Mouse (Mus musculus) embryo, embryonic 9.5 days (tissue): ENCODE results near the gene Ell.
A peak's percentile ranks its signal among the peaks of the same experiment; 100 is the strongest.

Source experiments
- DNase-seq: peaks from one replicate; pipeline ENCODE4 v3.0.0-alpha.2; 2017; ENCODE audit errors: extremely low spot score

Gene Ell

DNA sequence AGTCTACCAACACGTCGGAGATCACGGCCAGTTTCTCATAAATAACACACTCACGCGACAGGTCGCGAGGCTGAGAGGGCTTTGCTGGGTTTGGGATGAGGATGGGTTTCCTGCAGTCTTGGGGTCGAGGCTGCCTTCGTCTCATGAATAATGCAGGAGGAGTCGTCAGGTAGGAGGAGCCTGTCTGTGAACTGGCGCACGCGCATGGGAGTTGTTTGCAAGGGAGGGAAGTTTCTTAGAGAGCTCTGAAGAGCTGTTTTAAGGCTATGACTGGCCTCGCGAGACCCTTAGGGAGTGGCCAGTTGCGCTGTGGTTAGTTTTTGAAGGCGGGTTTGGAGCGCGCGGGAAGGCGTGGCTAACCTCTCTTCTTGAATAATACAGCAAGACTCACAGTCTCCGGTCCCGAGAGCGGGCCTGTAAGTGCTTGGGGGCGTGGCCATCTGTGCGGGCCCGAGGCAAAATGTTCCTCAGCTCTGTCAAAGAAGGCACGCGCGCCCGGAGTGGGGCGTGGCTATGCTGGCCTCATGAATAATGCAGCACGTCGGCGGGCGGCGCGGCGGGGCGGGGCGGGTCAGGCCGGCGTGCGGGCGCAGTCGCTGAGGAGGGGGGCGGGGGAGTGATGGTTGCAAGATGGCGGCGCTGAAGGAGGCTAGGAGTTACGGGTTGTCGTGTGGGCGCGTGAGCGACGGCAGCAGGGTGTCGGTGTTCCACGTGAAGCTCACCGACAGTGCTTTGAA is at the start of gene Ell:
Gene Ell (plus strand): TSS at position 381 of the 737 bp plus-strand sequence.
- peak; percentile 99 for DNase-seq

DNA sequence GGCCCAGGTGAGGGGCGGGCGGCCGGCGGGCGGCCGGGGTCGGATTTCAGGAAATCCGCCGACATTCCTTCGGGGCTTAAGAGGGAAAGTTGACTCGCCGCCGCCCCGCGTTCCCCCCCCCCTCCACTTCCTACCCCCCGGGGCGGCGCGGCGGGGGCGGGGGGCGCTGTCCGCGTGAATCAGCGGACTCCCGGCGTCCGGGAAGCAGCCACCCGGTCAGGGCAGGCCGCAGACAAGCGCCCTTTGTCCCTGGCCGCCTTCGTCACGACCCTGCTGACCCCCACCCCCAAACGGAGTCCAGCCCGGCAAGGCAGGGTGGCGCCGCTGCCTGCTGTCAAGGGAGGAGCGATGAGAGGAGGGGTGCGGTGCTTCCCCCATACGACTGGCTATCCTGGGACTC is 49.7 kb upstream of the Ell start:
- peak; percentile 46 for DNase-seq

DNA sequence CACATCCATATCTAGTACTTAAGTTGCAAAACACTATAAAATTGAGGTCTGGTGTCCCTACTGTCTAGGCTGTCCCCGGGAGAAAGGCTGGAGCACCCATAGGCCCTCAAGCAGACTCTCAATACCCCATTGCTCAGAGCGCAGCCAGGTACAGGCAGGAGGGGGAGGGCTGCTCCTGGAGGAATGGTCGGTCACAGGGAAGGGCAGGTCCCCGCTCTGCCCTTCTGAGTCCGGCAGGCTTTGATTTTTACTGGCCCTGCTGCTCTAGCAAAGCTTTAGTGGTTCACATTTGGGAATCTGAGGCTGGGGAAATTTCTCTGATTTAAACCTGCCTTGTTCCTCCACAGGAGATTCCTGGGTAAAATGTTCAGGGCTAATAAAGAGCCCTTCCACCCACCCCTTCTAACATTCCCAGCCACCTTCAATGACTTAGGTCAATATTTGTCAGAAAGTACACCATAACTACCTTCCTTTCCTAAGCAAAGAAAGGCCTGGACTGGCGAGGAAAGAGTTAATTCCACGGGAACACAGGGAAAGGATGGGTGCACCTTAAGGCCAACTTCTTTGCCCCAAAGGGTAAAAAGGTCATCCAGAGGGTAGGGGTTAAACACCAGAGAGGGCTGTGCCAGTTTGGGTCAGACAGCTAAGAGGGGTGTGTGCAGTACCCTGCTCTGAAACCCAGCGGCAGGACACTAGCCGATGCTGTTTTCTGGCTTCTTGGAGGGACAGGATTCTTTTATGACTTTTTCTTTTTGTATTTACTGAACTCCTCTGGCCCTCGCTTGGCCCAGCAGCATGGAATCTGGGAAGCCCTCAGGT is 49.0 kb upstream of the Ell start:
- peak; percentile 32 for DNase-seq

DNA sequence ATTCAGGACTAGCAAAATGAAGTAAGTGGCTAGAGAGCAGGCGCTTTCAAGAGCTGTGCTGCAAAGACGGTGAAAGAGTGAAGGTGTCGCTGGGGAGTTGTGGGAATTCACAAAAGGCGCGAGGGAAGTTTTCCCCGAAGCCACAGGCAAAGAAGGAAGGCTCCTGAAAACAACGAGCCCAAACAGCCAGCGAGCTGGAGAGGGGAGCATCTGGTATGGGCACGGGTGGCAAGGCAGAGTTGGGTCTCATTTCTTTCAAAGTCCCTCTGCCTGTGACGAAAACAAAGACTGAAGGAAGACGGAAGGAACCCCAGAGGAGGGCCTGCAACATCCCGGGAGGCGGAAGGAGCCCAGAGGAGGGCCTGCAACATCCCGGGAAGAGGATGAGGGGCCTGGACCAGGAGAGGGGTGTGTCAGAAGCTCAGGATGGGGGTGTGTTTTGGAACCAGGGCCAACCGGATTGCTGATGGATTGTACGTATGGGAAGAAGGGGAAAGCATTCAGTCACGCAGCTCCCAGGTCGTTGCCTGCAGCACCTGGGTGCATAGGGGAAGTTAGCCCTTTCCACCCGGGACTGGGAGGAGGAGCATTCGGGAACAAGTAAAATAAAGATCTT is 48.3 kb upstream of the Ell start:
- peak; percentile 35 for DNase-seq

DNA sequence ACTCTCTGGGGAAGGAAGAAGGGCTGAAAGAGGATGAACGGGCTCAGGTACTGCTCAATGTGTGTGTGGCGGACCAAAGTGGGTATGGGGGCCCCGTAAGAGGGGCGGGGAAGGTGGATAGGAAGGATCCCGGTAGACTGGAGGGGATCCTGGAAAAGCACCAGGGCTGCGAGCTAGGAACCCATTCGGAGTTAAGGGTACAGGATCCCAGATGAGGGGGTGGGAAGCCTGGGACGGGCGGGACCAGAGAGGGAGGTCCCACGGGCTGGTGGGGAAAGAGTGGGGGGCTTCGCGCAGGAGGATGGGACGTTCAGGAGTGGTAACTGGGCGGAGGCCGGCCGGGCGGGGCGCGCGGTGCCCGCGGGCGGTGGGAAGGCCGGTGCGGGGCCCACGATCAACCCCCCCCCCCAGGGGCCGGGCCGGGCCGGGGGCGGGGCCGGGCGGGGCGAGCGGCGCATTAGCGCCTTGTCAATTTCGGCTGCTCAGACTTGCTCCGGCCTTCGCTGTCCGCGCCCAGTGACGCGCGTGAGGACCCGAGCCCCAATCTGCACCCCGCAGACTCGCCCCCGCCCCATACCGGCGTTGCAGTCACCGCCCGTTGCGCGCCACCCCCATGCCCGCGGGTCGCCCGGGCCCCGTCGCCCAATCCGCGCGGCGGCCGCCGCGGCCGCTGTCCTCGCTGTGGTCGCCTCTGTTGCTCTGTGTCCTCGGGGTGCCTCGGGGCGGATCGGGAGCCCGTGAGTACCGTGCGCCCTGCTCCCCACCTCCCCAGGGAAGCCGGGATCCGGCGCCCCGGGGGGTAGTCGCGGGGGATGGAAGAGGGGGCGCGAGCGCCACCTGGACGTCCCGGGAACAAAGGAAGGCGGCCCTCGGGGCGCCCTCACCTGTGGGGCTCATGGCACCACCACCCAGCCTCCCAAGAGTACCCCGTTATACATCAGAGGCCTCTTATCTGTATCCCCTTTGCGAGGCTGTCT is 46.3 kb upstream of the Ell start, which contains the start of gene Crlf1:
Gene Crlf1 (plus strand): TSS at position 495 of the 977 bp plus-strand sequence.
- no peak for DNase-seq

DNA sequence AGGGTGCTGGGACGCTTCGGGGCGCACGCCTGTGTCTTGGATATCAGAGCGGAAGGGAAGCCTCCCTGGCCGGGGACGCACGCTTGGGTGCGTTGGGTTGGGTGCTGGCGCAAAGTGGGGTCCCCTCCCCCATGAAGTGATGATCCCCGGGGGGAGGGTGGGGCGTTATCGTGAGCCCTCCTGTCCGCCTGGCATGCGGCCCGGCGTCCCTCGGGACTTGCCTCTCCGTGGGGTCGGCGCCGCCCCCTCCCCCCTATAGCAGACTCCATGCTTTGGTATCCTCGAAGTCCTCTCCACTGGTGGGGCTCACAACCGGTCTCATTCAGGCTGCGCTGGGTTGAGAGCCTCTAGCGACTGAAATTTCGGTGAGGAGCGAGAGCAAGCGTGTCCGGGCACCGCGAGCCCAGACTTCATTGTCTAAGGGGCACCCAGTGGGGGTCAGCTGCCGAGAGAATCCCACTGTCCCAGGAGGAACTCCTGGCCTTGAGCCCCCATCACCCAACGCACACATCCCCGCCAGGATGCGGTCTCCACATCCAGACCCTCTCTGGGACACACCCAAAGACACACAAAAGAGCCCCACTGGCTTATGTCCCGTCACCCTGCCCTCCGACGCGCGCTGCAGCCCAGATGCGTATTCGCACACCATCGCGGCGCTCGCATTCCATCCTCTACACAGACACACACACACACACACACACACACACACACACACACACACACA is 45.4 kb upstream of the Ell start:
- DNase-seq = no peak

DNA sequence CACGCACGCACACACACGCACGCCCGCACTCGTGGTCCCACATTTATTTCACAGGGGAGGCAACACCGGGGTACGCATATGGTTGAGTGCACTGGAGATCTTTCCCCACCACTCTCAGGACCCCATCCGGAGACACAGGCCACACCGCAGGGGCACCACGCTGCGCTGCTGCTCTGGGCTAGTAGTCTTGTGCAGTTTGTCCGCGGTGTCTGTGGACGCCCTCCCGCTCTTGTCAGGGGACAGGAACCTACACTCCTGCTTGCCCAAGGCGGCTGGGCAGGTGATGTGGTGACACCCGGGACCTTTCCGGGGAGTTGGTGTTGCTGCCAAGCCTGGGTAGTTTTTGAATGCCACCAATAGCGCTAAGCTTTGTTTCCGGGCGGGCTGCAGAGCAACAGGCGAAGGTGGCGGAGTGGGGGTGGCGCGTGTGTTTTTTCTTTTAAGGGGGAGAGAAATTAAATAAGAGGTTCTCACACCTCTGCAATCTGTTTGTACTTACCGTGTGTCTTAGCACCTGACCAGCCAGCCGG is 44.8 kb upstream of the Ell start:
- no peak for DNase-seq

DNA sequence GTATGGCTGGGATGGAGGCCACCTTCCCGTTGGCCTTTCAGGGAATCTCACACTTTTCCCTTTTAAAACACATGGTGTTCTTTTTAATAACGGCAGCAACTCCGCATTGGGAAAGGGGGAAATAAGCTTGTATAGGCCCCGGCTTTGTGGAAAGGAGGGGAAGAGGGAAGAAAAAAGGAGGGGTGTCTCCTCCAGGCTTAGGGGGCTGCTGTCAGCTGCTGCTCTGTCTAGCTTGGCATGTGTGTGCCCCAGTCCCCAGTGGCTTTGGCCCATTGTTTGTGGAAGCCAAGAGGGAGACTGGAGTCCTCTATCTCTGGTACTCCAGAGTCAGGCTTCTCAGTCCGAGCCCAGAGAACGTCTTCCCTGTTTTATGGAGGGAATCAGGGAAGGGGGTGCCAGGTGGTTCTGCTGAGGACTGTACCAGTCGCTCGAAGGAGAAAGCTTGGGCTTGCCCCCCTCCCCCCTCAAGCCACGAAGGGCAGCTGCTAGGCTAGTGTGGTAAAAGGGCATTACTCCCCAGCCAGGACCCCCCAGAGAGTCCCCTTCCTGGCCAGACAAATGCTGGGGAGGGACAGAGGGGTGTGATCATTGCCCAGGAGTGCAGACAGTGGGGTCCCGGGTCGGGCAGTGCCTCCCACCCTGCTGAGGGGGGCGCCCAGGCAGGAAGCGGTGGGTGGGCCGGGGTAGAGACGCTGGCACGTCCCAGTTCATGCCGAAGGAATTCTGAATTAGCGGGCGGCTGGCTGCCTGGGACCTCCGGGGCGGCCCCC is 44.1 kb upstream of the Ell start:
- DNase-seq = peak; percentile 25

DNA sequence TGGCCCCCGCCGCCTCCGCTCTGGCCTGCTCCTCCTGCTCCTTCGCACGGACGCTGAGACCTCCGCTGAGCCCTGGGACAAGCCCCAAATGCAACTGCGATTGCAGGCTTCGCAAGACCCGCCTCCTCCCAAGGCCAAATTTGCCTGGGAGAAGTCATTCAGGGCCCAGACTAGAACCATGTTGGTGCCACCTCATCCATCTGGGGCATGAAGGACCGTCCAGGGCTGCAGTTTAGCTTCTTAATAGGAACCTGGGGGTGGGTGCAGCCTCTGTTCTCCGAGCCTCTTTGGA is 43.5 kb upstream of the Ell start:
- DNase-seq = peak; percentile 27

DNA sequence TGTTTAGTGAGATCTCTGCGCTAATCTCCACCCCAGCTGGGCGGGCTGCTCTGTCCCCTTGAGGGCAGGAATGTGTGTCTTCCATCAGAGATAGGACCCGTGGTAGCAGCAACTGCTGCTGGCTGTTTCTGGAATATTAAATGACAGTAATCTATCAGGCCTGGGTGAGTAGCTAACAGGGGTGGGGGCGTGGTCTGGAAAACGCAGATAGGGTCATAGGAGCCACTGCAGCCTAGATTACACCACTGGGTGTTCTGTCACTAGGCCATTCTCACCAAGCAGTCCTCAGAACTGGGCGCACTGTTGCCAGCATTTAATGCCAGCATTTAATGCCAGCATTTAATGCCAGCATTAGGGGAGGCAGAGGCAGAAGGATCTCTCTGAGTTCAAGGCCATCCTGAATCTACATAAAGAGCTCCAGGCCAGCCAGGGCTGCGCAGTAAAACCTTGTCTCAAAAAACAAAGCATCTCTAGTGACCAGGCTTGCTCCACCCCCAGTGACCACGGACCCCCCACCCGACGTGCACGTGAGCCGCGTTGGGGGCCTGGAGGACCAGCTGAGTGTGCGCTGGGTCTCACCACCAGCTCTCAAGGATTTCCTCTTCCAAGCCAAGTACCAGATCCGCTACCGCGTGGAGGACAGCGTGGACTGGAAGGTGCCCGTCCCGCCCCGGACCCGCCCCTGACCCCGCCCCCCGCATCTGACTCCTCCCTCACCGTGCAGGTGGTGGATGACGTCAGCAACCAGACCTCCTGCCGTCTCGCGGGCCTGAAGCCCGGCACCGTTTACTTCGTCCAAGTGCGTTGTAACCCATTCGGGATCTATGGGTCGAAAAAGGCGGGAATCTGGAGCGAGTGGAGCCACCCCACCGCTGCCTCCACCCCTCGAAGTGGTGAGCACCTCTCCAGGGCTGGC is 38.6 kb upstream of the Ell start:
- peak; percentile 29 for DNase-seq

DNA sequence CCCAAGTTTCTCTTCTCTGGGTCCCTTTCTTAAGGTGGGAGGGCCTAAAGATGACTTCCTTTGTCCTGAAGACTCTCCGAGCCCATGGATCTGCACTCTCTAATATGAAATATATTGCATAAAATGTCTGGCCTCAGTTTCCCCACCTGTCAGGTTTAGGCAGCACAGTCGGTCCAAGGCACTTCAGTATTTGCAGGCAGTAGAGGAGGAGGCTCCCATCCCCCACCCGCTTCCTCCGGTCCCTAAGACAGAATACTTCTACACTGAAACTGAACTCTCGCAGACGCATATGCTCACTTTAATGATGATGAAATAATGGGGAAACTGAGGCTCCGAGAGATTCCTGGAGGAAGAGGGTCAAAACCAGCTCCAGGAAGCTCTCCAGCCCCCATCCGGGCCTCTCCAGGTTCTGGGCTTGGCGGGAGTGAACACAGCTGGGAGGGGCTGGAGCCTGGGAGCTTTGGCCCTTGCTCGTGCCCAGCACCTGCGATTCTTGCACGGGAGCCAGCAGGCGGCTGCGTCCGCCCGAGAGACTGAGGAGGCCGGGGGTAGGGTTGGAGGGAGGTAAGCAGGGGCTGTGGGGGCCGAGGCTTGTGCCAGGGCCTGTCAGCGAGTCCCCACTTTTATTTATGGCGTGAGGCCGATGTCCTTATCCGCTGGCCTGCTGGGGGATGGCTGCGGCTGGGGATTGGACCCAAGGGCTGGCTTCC is 37.3 kb upstream of the Ell start:
- DNase-seq = no peak

DNA sequence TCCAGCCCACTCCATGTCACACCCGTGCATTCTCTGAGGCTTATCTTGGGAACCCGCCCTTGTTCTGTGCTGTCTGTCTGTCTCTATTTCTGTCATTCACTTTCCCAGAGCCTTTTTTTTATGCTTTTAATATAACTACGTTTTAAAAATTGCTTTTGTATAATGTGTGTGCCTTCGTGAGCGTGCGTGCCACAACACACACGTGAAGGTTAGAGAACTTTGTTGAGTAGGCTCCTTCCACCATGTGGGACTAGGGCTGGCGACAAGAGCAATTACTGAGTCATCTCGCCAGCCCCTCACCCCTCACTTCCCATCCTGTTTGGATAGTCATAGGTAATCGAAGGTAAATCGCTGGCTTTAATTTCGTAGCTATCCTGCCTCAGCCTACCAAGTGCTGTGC is 36.7 kb upstream of the Ell start:
- no peak for DNase-seq

DNA sequence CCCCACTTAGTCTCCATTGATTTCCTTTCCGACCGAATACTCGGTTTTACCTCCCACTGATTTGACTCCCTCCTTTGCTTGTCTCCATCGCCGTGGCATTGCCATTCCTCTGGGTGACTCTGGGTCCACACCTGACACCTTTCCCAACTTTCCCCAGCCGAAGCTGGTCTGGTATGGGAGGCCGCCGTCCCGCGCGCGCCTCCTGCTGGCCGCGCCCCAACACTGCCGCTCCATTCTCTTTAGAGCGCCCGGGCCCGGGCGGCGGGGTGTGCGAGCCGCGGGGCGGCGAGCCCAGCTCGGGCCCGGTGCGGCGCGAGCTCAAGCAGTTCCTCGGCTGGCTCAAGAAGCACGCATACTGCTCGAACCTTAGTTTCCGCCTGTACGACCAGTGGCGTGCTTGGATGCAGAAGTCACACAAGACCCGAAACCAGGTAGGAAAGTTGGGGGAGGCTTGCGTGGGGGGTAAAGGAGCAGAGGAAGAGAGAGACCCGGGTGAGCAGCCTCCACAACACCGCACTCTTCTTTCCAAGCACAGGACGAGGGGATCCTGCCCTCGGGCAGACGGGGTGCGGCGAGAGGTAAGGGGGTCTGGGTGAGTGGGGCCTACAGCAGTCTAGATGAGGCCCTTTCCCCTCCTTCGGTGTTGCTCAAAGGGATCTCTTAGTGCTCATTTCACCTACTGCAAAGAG is 36.1 kb upstream of the Ell start:
- DNase-seq = peak; percentile 79

DNA sequence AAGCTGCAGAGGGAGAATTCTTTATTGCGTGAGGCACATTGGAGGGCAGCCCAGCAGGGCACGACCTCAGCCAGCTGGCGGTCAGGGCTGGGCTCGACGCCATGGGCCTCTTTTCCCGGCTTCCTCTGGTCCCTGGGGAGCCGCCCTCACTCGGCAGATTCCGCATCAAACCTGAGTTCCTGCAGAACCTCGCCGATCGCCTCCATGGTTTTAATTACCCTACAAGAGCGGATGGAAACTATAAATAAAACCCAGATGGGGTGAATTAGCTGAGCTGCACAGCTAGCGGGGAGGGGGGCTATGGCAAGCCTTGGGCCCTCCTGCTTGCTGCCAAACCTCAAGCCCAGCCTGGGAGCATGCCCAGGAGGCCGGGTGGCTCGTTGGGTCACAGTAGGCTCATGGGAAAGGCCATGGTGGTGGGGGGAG is 35.0 kb upstream of the Ell start:
- DNase-seq = peak; percentile 47

DNA sequence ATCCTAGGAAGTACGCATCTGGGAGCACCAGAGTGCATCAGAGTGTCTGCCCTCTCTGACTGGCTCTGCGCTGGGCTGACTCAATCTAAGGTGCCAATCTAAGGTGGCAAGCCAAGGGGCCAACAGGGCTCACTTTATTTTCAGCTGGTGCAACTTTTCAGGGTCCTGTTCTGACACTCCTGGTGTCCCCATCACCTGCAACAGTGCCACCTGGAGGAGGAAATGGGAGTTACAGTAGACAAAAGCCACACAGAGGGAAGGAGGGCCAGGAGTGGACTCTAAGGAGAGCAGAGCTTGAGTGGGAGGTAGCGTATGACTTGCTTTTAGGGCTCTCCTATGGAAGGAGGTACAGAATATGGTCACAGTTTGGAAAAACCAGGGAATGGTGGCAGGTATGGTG is 34.4 kb upstream of the Ell start:
- peak; percentile 87 for DNase-seq

DNA sequence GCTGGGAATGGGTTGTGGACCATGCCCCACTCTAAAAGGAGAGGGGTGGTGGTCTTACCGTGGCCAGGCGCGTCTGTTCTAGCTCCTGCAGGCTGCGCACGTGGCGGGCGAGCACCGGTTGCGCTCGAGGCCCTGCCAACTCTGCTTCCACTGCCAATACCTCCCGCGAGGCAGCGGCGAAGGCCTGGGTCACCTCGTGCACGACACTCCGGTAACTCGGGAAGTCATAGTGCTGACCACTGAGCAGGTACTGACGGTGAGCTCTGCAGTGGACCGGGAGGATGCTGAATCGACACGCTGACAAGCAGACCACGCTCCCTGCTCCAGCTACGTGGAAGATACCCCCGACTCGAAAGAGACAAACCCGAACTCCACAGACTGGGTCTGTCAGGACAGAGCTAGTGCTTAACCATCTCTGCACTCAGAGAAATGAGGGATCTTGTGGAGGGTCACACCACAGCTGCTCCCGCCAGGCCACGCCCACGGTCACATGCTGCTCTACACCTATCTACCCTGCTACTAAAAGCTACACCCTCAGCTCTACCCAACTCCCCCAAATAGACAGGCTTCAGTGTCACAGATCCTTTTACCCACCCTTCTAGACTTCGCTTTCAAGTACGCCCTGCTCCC is 33.4 kb upstream of the Ell start:
- no peak for DNase-seq
